Mouse (Mus musculus) R1 (cell line): Measurements from ENCODE around the gene Fgd6.

Experiments
- DNase-seq: peaks from one replicate; pipeline ENCODE4 v3.0.0-alpha.2; 2018; ENCODE audit warnings: low read depth, low spot score

Gene Fgd6

GRCm38 (mm10) chr10:94174652-94175051, 138.9 kb downstream of the Fgd6 start:
- DNase-seq: no peak

- no peak for DNase-seq
These were observed 147.4 kb downstream of the Fgd6 start for GRCm38 (mm10) chr10:94183199-94183598.
